Mouse (Mus musculus): ENCODE results near the gene Dalrd3. TPM values are rescaled to one million over a fixed set of nuclear protein-coding genes. Genes with fewer than 3 reads are reported as not detected.
A peak's percentile ranks its signal among the peaks of the same experiment; 100 is the strongest.
"Not testable (repeated sequence)": the region's sequence is repeated elsewhere in the genome, so short reads cannot be mapped to it uniquely, and the experiment has no call there.

Dalrd3 gene
- polyA plus RNA-seq, 1 experiment from 2014 or later, result 150 TPM

DNA sequence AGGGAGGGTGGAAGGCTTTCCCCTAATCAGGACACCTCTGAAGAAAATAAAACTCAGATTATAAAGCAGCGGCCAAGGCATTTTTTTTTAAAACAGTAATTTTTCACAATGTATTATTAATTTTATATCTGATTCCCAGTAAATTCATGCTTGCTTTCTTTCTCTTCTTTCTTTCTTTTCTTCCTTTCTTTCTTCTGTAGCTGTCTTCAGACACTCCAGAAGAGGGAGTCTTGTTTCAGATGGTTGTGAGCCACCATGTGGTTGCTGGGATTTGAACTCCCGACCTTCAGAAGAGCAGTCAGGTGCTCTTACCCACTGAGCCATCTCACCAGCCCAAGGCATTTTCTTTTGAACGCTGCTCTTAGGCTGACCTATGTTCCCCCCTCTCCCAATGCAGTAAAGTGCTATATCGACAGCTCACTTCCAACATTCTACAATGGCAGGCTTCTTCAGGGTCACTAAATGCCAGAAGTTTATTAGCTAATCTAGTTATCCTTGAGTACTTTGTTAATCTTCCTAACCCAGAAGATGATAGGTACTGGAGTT lies 29.4 kb downstream of the Dalrd3 start:
- WGBS, result 71% methylated on average over 4 of the region's 4 CpGs
- Histone ChIP-seq H3K9me3 (no peaks in the 10 kb centered on the region), H3K27ac (no peak overlapping the region), H3K9ac (no peak overlapping the region), H3K4me1 (peaks cover 5% of the 10 kb centered on the region; the same call in 1 of the 2 replicates), H3K27me3 (no peaks in the 10 kb centered on the region), H3K36me3 (peaks cover 15% of the 10 kb centered on the region), H3K4me3 (no peak overlapping the region), H3K4me2 (no peak overlapping the region)
- no peak for ATAC-seq (ENCODE audit: borderline replicate concordance, extremely low read depth, low FRiP score, low TSS enrichment)

DNA sequence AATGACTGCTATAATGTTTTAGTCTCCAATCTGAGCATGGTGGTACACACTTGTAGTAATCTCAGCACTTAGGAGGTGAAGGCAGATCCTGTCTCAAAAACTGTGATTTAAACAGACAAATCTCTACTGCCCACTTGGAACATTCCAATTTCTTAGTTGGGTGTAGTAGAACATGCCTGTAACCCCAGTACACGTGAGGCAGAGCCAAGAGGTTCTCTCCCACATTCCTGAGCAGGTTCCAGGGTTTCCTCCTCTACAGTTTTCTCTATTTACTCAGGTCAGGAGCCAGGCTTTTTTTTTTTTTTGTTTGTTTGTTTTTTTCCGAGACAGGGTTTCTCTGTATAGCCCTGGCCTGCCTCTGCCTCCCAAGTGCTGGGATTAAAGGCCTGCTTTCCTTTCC lies 30.3 kb downstream of the Dalrd3 start:
- H3K9me3 ChIP-seq, result no peaks in the 10 kb centered on the region
- no peak overlapping the region for H3K4me3 ChIP-seq
- H3K9ac ChIP-seq, result no peak overlapping the region
- WGBS, result 37% methylated on average over 2 of the region's 2 CpGs
- peaks cover 23% of the 10 kb centered on the region for H3K36me3 ChIP-seq
- H3K4me2 ChIP-seq, result no peak overlapping the region
- peaks cover 5% of the 10 kb centered on the region; the same call in 1 of the 2 replicates for H3K4me1 ChIP-seq
- no peak overlapping the region for H3K27ac ChIP-seq
- no peak for ATAC-seq (ENCODE audit: borderline replicate concordance, extremely low read depth, low FRiP score, low TSS enrichment)
- H3K27me3 ChIP-seq, result no peaks in the 10 kb centered on the region

DNA sequence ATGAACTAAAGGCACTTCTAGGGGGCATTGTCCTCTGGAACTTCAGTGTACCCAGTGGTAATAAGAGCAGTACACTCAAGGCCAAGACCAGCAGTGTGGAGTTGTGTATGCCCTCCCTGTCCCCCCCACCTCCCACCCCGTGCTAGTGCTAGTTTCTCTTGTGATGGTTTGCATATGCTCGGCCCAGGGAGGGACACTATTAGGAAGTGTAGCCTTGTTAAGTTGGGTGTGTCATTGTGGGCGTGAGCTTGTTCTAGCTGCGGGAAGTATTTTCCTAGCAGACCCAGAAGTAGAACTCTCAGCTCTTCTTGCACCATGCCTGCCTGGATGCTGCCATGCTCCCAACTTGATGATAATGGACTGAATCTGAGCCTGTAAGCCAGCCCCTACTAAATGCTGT lies 32.3 kb downstream of the Dalrd3 start:
- H3K9me3 ChIP-seq, result no peaks in the 10 kb centered on the region
- H3K4me2 ChIP-seq, result no peak overlapping the region
- H3K9ac ChIP-seq, result no peak overlapping the region
- H3K4me3 ChIP-seq, result no peak overlapping the region
- no peak overlapping the region for H3K27ac ChIP-seq
- 74% methylated on average over 4 of the region's 4 CpGs for WGBS
- no peaks in the 10 kb centered on the region for H3K27me3 ChIP-seq
- ATAC-seq (ENCODE audit: borderline replicate concordance, extremely low read depth, low FRiP score, low TSS enrichment), result no peak
- peaks cover 5% of the 10 kb centered on the region; the same call in 1 of the 2 replicates for H3K4me1 ChIP-seq
- H3K36me3 ChIP-seq, result peaks cover 40% of the 10 kb centered on the region

DNA sequence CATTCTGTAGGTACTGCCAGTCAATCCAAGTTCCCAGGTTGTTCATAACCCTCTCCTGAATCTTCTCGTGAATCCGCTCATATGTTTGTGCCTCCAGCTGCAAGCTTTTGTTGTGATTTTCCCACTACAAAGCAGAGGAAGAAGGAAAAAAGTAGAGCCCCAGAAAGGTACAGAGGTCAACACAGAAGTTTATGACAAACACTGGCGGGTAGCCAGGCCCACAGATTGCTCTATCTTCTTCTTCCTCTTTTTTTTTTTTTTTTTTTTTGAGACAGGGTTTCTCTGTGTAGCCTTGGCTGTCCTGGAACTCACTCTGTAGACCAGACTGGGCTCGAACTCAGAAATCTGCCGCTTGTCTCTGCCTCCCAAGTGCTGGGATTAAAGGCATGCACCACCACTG lies 38.2 kb downstream of the Dalrd3 start:
- not testable (repeated sequence) for H3K9me3 ChIP-seq; H3K4me2 ChIP-seq; H3K9ac ChIP-seq; ATAC-seq (ENCODE audit: borderline replicate concordance, extremely low read depth, low FRiP score, low TSS enrichment); H3K27ac ChIP-seq; H3K4me3 ChIP-seq; H3K4me1 ChIP-seq; H3K27me3 ChIP-seq
- 75% methylated on average over 5 of the region's 5 CpGs for WGBS
- peaks cover 92% of the 10 kb centered on the region for H3K36me3 ChIP-seq

DNA sequence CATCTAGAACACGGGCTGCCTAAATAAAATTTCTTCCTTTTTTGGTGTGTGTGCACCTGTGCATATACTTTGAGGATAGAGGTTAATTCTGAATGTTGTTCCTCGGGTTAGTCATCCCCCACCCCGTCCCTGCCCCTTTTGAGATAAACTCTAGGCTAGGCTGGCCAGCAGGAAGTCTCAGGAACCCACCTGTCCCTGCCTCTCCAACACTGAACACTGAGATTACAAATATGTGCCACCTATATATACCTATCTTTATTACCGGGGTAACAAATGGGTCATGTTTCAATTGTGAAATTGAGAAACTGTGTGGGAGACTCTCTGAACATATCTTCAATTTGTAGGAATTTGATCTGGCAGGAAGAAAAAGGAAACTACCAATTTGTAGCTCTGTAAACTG lies 39.2 kb downstream of the Dalrd3 start:
- no peak for ATAC-seq (ENCODE audit: borderline replicate concordance, extremely low read depth, low FRiP score, low TSS enrichment)
- peaks cover 94% of the 10 kb centered on the region for H3K36me3 ChIP-seq
- WGBS, result 91% methylated on average over 4 of the region's 4 CpGs

DNA sequence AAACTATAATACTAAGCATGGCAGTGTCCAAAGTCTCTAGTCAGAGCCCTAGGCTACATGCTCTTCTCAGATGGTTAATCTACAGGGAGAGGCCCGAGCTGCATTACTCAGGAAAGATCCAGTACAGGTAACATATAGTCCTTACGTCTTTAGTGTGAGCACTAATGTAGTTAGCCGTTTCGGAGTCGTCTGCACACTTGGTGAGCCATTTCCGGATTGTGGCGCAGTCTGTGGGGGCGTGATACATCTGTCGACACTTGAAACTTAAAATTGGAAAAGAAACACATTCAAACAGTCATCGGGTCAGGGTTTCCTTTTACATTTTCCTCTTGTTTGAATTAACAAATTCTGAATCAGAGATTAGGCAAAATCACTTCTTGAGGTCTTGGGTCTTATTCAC lies 41.8 kb downstream of the Dalrd3 start:
- Histone ChIP-seq H3K9ac (no peak overlapping the region), H3K4me2 (no peak overlapping the region), H3K27ac (no peak overlapping the region), H3K9me3 (no peaks in the 10 kb centered on the region), H3K36me3 (peaks cover 93% of the 10 kb centered on the region), H3K4me1 (no peaks in the 10 kb centered on the region), H3K4me3 (no peak overlapping the region), H3K27me3 (no peaks in the 10 kb centered on the region)
- ATAC-seq (ENCODE audit: borderline replicate concordance, extremely low read depth, low FRiP score, low TSS enrichment), result no peak
- WGBS, result 93% methylated on average over 10 of the region's 10 CpGs

More for the DNA sequence above, 39.2 kb downstream of the Dalrd3 start:
- Histone ChIP-seq H3K4me2 (no peak overlapping the region), H3K9ac (no peak overlapping the region), H3K4me3 (no peak overlapping the region), H3K4me1 (no peaks in the 10 kb centered on the region), H3K9me3 (no peaks in the 10 kb centered on the region), H3K27ac (no peak overlapping the region), H3K27me3 (no peaks in the 10 kb centered on the region)

DNA sequence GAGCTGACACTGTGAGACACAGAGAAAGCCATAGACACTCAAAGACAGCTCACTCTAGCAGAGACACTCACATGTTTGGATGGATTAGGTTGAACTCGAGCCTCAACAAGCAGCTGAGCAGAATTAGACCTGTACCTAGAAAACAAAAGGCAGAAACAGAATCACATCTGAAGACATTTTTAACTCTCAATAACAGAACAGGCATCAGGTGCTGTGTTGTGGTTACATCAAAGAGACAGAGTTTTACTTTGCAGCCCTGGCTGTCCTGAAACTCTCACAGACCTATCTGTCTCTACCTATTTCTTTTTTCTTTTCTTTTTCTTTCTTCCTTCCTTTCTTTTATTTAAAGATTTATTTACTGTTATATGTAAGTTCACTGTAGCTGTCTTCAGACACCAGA lies 47.6 kb downstream of the Dalrd3 start:
- H3K4me1 ChIP-seq, result no peaks in the 10 kb centered on the region
- H3K27ac ChIP-seq, result no peak overlapping the region
- peaks cover 56% of the 10 kb centered on the region for H3K36me3 ChIP-seq
- no peak overlapping the region for H3K4me3 ChIP-seq
- H3K9me3 ChIP-seq, result no peaks in the 10 kb centered on the region
- no peak for ATAC-seq (ENCODE audit: borderline replicate concordance, extremely low read depth, low FRiP score, low TSS enrichment)
- H3K4me2 ChIP-seq, result no peak overlapping the region
- H3K27me3 ChIP-seq, result no peaks in the 10 kb centered on the region
- 89% methylated on average over 1 of the region's 1 CpGs for WGBS
- H3K9ac ChIP-seq, result no peak overlapping the region

MicroRNA genes within 50 kb of the gene (microRNA counts, 519-probe panel; counts per million panel counts)
- microRNA mmu-miR-191, result 2,563 counts per million, percentile 58 among the panel's probes with 10 or more counts
- 2,583 counts per million, percentile 59 among the panel's probes with 10 or more counts for microRNA mmu-miR-425

Small RNA genes lying within 50 kb of the gene (microRNA-seq; reads per million reads assigned to microRNA genes)
- not detected for gene Gm24083
- gene Mir191, result not detected
- 1,951 reads per million, percentile 82 among the genes with 10 or more reads in this experiment for gene Mir425

Other genes with a start within 250 kb of the Dalrd3 start
- gene Gpx1, start 231.0 kb upstream of the Dalrd3 start, polyA plus RNA-seq (2015; fragmentation: Nextera tagmentation; extraction: Ambion mirVana), result 654 and 708 TPM in 2 replicates
- gene Usp4, start 222.0 kb upstream of the Dalrd3 start, polyA plus RNA-seq (2015; fragmentation: Nextera tagmentation; extraction: Ambion mirVana), result 99.6 and 107 TPM in 2 replicates
- gene 1700102P08Rik, start 177.1 kb upstream of the Dalrd3 start, polyA plus RNA-seq (2015; fragmentation: Nextera tagmentation; extraction: Ambion mirVana), result 0.39 and 0.40 TPM in 2 replicates
- gene Ccdc36, start 141.4 kb upstream of the Dalrd3 start, polyA plus RNA-seq (2015; fragmentation: Nextera tagmentation; extraction: Ambion mirVana), result 2.4 and 2.6 TPM in 2 replicates
- not detected in 2 replicates for gene BC048562, start 133.4 kb upstream of the Dalrd3 start, polyA plus RNA-seq (2015; fragmentation: Nextera tagmentation; extraction: Ambion mirVana)
- 56.6 and 60.4 TPM in 2 replicates for gene Ccdc71, start 109.4 kb upstream of the Dalrd3 start, polyA plus RNA-seq (2015; fragmentation: Nextera tagmentation; extraction: Ambion mirVana)
- 67.2 and 75.3 TPM in 2 replicates for gene Klhdc8b, start 108.3 kb upstream of the Dalrd3 start, polyA plus RNA-seq (2015; fragmentation: Nextera tagmentation; extraction: Ambion mirVana)
- 66.9 and 74.4 TPM in 2 replicates for gene Lamb2, start 90.2 kb upstream of the Dalrd3 start, polyA plus RNA-seq (2015; fragmentation: Nextera tagmentation; extraction: Ambion mirVana)
- gene Usp19, start 79.3 kb upstream of the Dalrd3 start, polyA plus RNA-seq (2015; fragmentation: Nextera tagmentation; extraction: Ambion mirVana), result 61.9 and 68.5 TPM in 2 replicates
- gene Qars, start 62.2 kb upstream of the Dalrd3 start, polyA plus RNA-seq (2015; fragmentation: Nextera tagmentation; extraction: Ambion mirVana), result 89.4 and 108 TPM in 2 replicates
- gene Qrich1, start 53.1 kb upstream of the Dalrd3 start, polyA plus RNA-seq (2015; fragmentation: Nextera tagmentation; extraction: Ambion mirVana), result 115 and 120 TPM in 2 replicates
- 178 TPM in 2 replicates for gene Impdh2, start 9.6 kb upstream of the Dalrd3 start, polyA plus RNA-seq (2015; fragmentation: Nextera tagmentation; extraction: Ambion mirVana)
- gene Ndufaf3, start 2.5 kb upstream of the Dalrd3 start, polyA plus RNA-seq (2015; fragmentation: Nextera tagmentation; extraction: Ambion mirVana), result 49.2 and 49.4 TPM in 2 replicates
- gene Wdr6, start 8.9 kb downstream of the Dalrd3 start, polyA plus RNA-seq (2015; fragmentation: Nextera tagmentation; extraction: Ambion mirVana), result 131 and 134 TPM in 2 replicates
- 7.7 and 7.9 TPM in 2 replicates for gene P4htm, start 27.8 kb downstream of the Dalrd3 start, polyA plus RNA-seq (2015; fragmentation: Nextera tagmentation; extraction: Ambion mirVana)
- gene Arih2, start 79.5 kb downstream of the Dalrd3 start, polyA plus RNA-seq (2015; fragmentation: Nextera tagmentation; extraction: Ambion mirVana), result 44.8 and 46.6 TPM in 2 replicates
- gene Slc25a20, start 92.2 kb downstream of the Dalrd3 start, polyA plus RNA-seq (2015; fragmentation: Nextera tagmentation; extraction: Ambion mirVana), result 45.0 and 46.0 TPM in 2 replicates
- gene Prkar2a, start 119.4 kb downstream of the Dalrd3 start, polyA plus RNA-seq (2015; fragmentation: Nextera tagmentation; extraction: Ambion mirVana), result 23.6 and 24.5 TPM in 2 replicates
- 72.5 and 74.7 TPM in 2 replicates for gene Ip6k2, start 213.9 kb downstream of the Dalrd3 start, polyA plus RNA-seq (2015; fragmentation: Nextera tagmentation; extraction: Ambion mirVana)
- gene Nckipsd, start 238.5 kb downstream of the Dalrd3 start, polyA plus RNA-seq (2015; fragmentation: Nextera tagmentation; extraction: Ambion mirVana), result 15.3 and 16.6 TPM in 2 replicates